Mouse (Mus musculus) thymus, adult 2 months (tissue): ENCODE data around the gene 6720489N17Rik. TPM values are rescaled to one million over a fixed set of nuclear protein-coding genes. Genes with fewer than 3 reads are reported as not detected.
"Not testable (repeated sequence)": the region's sequence is repeated elsewhere in the genome, so short reads cannot be mapped to it uniquely, and the experiment has no call there.

Source experiments
- DNase-seq: peaks from one replicate; pipeline ENCODE4 v3.0.0; 2021
- H3K27ac ChIP-seq: fragments of 200-500 bp; 2 replicates; pipeline ENCODE4 v1.5.1; 2012; ENCODE audit warnings: low read length, control low read depth; ENCODE audit not compliant: control insufficient read depth, insufficient read depth
- H3K27me3 ChIP-seq: fragments of 200-500 bp; 2 replicates; pipeline ENCODE4 v1.6.1; 2012; ENCODE audit warnings: mild to moderate bottlenecking, low read length, moderate library complexity, mixed read lengths; ENCODE audit not compliant: control insufficient read depth, insufficient read depth
- H3K36me3 ChIP-seq: fragments of 200-500 bp; 2 replicates; pipeline ENCODE4 v1.6.1; 2012; ENCODE audit warnings: mild to moderate bottlenecking, low read length, moderate library complexity; ENCODE audit not compliant: control insufficient read depth, insufficient read depth
- H3K4me1 ChIP-seq: fragments of 200-500 bp; replicated peaks from 2 replicates; pipeline ENCODE4 v1.6.1; 2012; ENCODE audit warnings: low read length; ENCODE audit not compliant: control insufficient read depth, insufficient read depth
- H3K4me3 ChIP-seq: fragments of 200-500 bp; 2 replicates; pipeline ENCODE4 v1.5.1; 2012; ENCODE audit warnings: mild to moderate bottlenecking, low read length, control low read depth, moderate library complexity; ENCODE audit not compliant: control insufficient read depth, insufficient read depth
- CTCF ChIP-seq: fragments of 200-500 bp; IDR thresholded peaks from 2 replicates; pipeline ENCODE4 v1.5.1; 2012; ENCODE audit warnings: mild to moderate bottlenecking, control low read depth, low read length, moderate library complexity, borderline replicate concordance; ENCODE audit not compliant: control insufficient read depth, poor library complexity, insufficient read depth; ENCODE audit errors: extremely low read depth
- POLR2A ChIP-seq: fragments of 200-500 bp; IDR thresholded peaks from 2 replicates; pipeline ENCODE4 v1.6.1; 2012; ENCODE audit warnings: mild to moderate bottlenecking, low read length, control low read depth, moderate library complexity; ENCODE audit not compliant: control insufficient read depth, poor library complexity, insufficient read depth; ENCODE audit errors: extremely low read depth
- WGBS: fragments of 180-500 bp; shearing (Covaris S2); methylation state at CpG from one replicate; pipeline ENCODE4 v1.1.7; 2018; 5-methylcytosine and 5-hydroxymethylcytosine counted together
- polyA plus RNA-seq: library from polyadenylated mRNA; depleted of rRNA; stranded (reverse); fragments of >200 nt; gene quantifications from 2 replicates; pipeline ENCODE4 v1.2.3, GENCODE M21; 2012; rRNA removed

6720489N17Rik gene
- 0.15 and 0.41 TPM in 2 replicates for polyA plus RNA-seq

DNA sequence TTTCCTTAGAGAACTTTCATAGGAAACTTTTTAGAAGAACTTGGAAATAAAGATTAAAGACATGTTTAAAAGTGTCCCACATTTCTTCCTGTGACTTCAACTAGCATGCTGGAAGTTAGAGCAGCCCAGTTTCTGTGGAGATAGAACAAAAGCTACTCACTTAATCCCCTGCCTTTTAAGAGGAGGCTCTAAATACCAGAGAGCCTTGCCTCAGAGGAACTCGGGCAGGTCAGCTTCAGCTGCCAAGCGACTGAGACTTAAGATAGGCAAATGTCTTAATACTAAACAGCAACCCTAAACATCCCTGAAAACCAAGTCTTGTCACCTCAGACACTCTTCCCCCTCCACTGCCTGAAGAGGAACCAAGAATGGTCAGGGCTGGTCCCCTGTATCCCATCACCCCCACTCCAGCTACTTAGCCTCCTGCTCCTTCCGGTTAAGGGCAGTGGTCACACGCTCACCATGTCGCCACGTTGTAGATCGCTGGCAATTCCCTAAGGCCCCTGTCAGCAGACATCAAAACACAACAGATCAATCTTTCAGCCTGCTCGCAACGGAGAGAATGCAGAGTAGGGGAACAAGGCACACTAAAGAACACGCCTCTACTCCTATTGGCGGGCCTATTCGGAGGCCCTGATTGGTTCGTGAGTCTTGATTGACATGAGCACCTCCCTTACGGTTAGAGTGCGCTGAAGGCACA is at the start of gene 6720489N17Rik:
Gene 6720489N17Rik (minus strand): TSS at position 606 of the 700 bp plus-strand sequence.
- WGBS = 1% methylated on average over 15 of the region's 15 CpGs
- peak within 1 kb of the TSS; percentile 97 for H3K4me3 ChIP-seq
- H3K4me1 ChIP-seq, H3K36me3 ChIP-seq, H3K27me3 ChIP-seq, H3K27ac ChIP-seq: not testable (repeated sequence)
- peak; percentile 88 for DNase-seq

DNA sequence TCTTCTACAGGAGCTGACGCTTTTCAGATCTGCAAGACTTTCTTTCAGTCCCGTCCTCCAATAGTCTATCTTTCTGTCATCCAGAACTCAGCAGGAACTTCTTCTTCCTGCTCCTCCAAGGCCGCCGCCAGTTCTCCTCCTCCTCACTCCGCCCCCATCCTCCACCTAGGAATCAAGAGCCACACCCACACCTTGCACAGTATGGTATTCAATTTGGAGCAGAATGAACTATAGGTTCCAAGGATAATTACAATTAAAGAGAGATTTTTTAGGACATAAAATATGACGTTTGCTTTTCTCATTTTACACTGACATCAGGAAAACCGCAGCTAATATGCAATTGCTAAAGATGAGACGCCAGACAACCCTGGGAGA is 29.4 kb upstream of the 6720489N17Rik start:
- WGBS = 15% methylated on average over 8 of the region's 8 CpGs
- Histone ChIP-seq H3K36me3 (no peaks in the 10 kb centered on the region), H3K4me3 (peak overlapping the region; percentile 64), H3K4me1 (no peaks in the 10 kb centered on the region), H3K27me3 (no peaks in the 10 kb centered on the region), H3K27ac (no peak overlapping the region)
- TF ChIP-seq CTCF (no peak), POLR2A (no peak)
- DNase-seq = no peak

DNA sequence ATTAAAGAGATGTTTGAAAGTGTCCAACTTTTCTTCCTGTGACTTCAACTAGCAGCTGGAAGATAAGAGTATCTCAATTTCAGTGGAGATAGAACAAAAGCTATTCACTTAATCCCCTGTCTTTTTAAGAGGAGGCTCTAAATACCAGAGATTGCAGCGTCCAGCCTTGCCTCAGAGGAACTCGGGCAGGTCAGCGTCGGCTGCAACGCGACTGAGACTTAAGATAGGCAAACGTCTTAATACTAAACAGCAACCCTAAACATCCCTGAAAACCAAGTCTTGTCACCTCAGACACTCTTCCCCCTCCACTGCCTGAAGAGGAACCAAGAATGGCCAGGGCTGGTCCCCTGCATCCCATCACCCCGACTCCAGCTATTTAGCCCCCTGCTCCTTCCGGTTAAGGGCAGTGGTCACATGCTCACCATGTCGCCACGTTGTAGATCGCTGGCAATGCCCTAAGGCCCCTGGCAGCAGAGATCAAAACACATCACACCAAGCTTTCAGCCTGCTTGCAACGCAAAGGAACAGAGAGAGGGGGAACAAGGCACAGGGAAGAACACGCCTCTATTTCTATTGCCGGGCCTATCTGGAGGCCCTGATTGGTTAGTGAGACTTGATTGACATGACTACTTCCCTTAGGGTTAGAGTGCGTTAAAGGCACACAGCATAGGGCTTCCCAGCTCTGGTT is 28.8 kb upstream of the 6720489N17Rik start:
- DNase-seq = peak; percentile 72
- not testable (repeated sequence) for H3K36me3 ChIP-seq, H3K4me1 ChIP-seq, H3K27me3 ChIP-seq, H3K27ac ChIP-seq
- 3% methylated on average over 16 of the region's 16 CpGs for WGBS
- peak overlapping the region; percentile 64 for H3K4me3 ChIP-seq

DNA sequence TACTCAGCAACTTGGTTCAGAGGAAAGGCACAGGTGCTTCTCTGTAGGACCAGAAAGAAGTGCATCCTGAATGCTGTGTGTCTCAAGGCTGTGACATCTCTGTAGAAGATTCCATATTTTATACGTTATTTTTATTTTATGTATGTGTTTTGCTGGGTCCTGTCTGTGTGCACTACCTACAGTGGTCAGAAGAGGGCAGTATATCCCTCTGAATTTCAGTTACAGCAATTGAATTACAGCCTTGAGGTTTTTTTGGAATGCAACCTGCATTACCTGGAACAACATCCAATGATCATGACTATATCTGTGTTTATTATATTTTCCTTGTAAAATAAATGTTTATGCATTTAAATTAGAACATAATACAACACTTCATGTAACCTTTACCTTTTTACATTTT is 3.1 kb upstream of the 6720489N17Rik start:
- not testable (repeated sequence) for H3K27me3 ChIP-seq

DNA sequence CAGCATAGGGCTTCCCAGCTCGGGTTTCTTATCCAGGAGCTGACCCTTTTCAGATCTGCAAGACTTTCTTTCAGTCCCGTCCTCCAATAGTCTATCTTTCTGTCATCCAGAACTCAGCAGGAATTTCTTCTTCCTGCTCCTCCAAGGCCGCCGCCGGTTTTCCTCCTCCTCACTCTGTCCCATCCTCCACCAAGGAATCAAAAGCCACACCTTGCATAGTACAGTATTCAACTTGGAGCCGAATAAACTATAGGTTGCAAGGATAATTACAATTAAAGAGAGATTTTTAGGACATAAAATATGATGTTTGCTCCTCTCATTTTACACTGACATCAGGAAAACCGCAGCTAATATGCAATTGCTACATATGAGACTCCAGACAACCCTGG is 289 bp upstream of the 6720489N17Rik start:
- not testable (repeated sequence) for DNase-seq, H3K27ac ChIP-seq, H3K4me1 ChIP-seq, H3K27me3 ChIP-seq, H3K36me3 ChIP-seq
- peak overlapping the region; percentile 97 for H3K4me3 ChIP-seq
- 12% methylated on average over 7 of the region's 7 CpGs for WGBS

More for the DNA sequence above, 3.1 kb upstream of the 6720489N17Rik start:
- H3K4me1 ChIP-seq, H3K36me3 ChIP-seq, H3K27ac ChIP-seq, H3K4me3 ChIP-seq: not testable (repeated sequence)
- 43% methylated on average over 1 of the region's 1 CpGs for WGBS
- DNase-seq = peak; percentile 30

DNA sequence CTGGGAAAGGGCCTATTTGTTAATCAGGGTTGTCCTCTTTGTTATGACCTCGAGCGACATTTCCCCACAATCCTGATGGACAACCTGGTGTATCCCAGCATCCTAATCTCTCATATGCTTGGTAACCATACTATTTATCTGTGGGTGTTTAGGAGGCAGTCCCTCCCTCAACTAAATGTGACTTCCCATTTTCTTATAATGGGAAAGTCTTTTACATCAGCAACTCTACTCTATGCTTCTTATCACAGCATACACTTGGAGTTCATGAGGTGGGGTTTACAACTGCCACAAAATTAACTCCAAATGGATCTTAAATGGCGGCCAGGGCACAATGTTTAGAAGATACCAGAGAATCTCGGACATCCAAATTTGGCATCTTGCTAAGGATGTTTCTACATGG is 6.5 kb downstream of the 6720489N17Rik start:
- not testable (repeated sequence) for DNase-seq, H3K4me1 ChIP-seq, H3K27me3 ChIP-seq, H3K27ac ChIP-seq, H3K36me3 ChIP-seq, H3K4me3 ChIP-seq
- 99% methylated on average over 4 of the region's 4 CpGs for whole genome bisulfite sequencing

DNA sequence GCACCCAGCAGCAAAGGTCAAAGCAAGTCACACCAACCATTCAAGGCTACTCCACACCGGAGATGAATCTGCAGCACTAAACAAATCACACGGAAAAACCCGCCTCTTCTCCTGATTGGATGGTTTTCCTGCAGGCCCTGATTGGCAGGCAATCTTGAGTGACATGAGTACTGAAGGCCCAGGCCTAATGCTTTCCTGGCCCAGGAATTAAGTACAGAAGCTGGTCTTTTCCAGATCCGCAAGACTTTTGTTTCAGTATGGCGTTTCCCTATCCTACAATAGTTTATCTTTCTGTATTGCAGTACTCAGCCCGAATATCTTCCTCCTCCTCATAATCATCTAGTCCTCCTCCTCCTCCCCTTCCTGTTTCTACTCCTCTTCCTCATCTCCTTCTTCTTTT is 52.9 kb downstream of the 6720489N17Rik start, which contains the start of gene Zfp934:
Gene Zfp934 (minus strand): TSS at position 101 of the 400 bp plus-strand sequence.
- WGBS = 96% methylated on average over 4 of the region's 6 CpGs
- not testable (repeated sequence) for H3K36me3 ChIP-seq, H3K4me3 ChIP-seq, DNase-seq, H3K4me1 ChIP-seq, H3K27ac ChIP-seq, H3K27me3 ChIP-seq

DNA sequence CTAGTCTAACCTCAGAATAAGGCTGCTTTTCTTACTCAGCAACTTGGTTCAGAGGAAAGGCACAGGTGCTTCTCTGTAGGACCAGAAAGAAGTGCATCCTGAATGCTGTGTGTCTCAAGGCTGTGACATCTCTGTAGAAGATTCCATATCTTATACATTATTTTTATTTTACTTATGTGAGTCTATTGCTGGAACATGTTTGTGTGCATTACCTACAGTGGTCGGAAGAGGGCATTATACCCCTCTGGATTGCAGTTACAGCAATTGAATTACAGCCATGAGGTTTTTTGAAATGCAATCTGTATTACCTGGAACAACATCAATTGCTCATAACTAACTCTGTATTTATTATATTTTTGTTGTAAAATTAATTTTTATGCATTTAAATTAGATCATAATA is 62.3 kb downstream of the 6720489N17Rik start:
- not testable (repeated sequence) for H3K4me3 ChIP-seq, H3K27ac ChIP-seq, H3K27me3 ChIP-seq, H3K36me3 ChIP-seq, H3K4me1 ChIP-seq
- peak; percentile 30 for DNase-seq
- 13% methylated on average over 1 of the region's 1 CpGs for WGBS

DNA sequence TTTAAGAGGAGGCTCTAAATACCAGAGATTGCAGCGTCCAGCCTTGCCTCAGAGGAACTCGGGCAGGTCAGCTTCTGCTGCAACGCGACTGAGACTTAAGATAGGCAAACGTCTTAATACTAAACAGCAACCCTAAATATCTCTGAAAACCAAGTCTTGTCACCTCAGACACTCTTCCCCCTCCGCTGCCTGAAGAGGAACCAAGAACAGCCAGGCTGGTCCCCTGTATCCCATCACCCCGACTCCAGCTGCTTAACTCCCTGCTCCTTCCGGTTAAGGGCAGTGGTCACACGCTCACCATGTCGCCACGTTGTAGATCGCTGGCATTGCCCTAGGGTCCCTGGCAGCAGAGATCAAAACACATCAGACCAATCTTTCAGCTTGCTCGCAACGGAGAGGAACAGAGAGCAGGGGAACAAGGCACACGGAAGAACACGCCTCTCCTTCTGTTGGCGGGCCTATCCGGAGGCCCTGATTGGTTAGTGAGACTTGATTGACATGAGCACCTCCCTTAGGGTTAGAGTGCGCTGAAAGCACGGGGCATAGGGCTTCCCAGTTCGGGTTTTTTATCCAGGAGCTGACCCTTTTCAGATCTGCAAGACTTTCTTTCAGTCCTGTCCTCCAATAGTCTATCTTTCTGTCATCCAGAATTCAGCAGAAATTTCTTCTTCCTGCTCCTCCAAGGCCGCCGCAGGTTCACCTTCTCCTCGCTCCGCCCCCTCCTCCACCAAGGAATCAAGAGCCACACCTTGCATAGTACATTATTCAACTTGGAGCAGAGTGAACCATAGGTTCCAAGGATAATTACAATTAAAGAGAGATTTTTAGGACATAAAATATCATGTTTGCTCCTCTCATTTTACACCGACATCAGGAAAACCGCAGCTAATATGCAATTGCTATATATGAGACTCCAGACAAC is 65.5 kb downstream of the 6720489N17Rik start, which contains the start of gene Zfp935:
Gene Zfp935 (minus strand): TSS at position 323 of the 922 bp plus-strand sequence.
- WGBS = 4% methylated on average over 27 of the region's 27 CpGs
- DNase-seq = peak; percentile 74
- H3K4me3 ChIP-seq = peak within 1 kb of the TSS; percentile 96
- H3K27me3 ChIP-seq, H3K4me1 ChIP-seq, H3K36me3 ChIP-seq: not testable (repeated sequence)
- H3K27ac ChIP-seq = 0 out of 2 replicates have a peak within 1 kb of the TSS, but pooled peaks have one; percentile 35
